Mouse (Mus musculus): ENCODE results near the gene Lrrc10b.

- TF ChIP-seq CTCF (conservative IDR thresholded peaks at IDR 0.05 in 1 of 2, IDR thresholded peaks at IDR 0.05 in 1 of 2; ENCODE audit: low read depth in 2 of 2, low read length in 2 of 2) (no peak), ETS1 (conservative IDR thresholded peaks at IDR 0.05; ENCODE audit: low read depth, low read length) (no peak), POLR2A (IDR thresholded peaks at IDR 0.05; ENCODE audit: low read depth, low read length) (no peak), TBP (conservative IDR thresholded peaks at IDR 0.05; ENCODE audit: low read depth, low read length) (no peak), GABPA (IDR thresholded peaks at IDR 0.05; ENCODE audit: insufficient replicate concordance, low read depth, low read length) (no peak), JUND (conservative IDR thresholded peaks at IDR 0.05; ENCODE audit: low read depth, low read length) (no peak), MEF2A (IDR thresholded peaks at IDR 0.05; ENCODE audit: borderline replicate concordance, low read depth, low read length) (no peak), CHD1 (IDR thresholded peaks at IDR 0.05; ENCODE audit: low read depth, low read length) (no peak), IRF4 (IDR thresholded peaks at IDR 0.05; ENCODE audit: low read depth, low read length) (no peak), ZKSCAN1 (IDR thresholded peaks at IDR 0.05; ENCODE audit: borderline replicate concordance, low read depth, low read length) (no peak), MYC (IDR thresholded peaks at IDR 0.05; ENCODE audit: low read depth, low read length) (no peak), E2F4 (IDR thresholded peaks at IDR 0.05; ENCODE audit: insufficient replicate concordance, low read depth, low read length) (no peak)
Measured at GRCm38 (mm10) chr19:10495670-10496069, 38.4 kb upstream of the Lrrc10b start.

Measured in CH12.LX (cell line).